Mouse (Mus musculus) lung, postnatal 0 days (tissue): ENCODE data around the gene Krt78. TPM values are rescaled to one million over a fixed set of nuclear protein-coding genes. Genes with fewer than 3 reads are reported as not detected.
A peak's percentile ranks its signal among the peaks of the same experiment; 100 is the strongest.

ENCODE experiments used
- ATAC-seq: fragments of 200-750 bp; cut with Nextera tagmentation; 2 replicates; pipeline ENCODE4 v1.8.0; 2017; ENCODE audit warnings: moderate library complexity
- DNase-seq: peaks from one replicate; pipeline ENCODE4 v3.0.0-alpha.2; 2016; ENCODE audit warnings: low spot score
- H3K27ac ChIP-seq: fragments of 300-500 bp; sonication (generic); 2 replicates; pipeline ENCODE4 v1.5.1; 2014; ENCODE audit warnings: antibody characterized with exemption, mild to moderate bottlenecking, low read length, mixed read lengths
- H3K27me3 ChIP-seq: fragments of 300-500 bp; sonication (generic); replicated peaks from 2 replicates; pipeline ENCODE4 v1.6.1; 2014; ENCODE audit warnings: low read length, mixed read lengths; ENCODE audit not compliant: insufficient read depth
- H3K36me3 ChIP-seq: fragments of 300-500 bp; sonication (generic); 2 replicates; pipeline ENCODE4 v1.6.1; 2014; ENCODE audit warnings: low read length, mixed read lengths; ENCODE audit not compliant: insufficient read depth
- H3K4me1 ChIP-seq: fragments of 300-500 bp; sonication (generic); 2 replicates; pipeline ENCODE4 v1.6.1; 2014; ENCODE audit warnings: antibody characterized with exemption, low read depth, low read length, mixed read lengths; ENCODE audit not compliant: insufficient read depth
- H3K4me2 ChIP-seq: fragments of 300-500 bp; sonication (generic); replicated peaks from 2 replicates; pipeline ENCODE4 v1.6.1; 2014; ENCODE audit warnings: low read depth, mild to moderate bottlenecking, low read length, moderate library complexity, mixed read lengths
- H3K4me3 ChIP-seq: fragments of 300-500 bp; sonication (generic); 2 replicates; pipeline ENCODE4 v1.5.1; 2014; ENCODE audit warnings: low read depth, low read length
- H3K9ac ChIP-seq: fragments of 300-500 bp; sonication (generic); replicated peaks from 2 replicates; pipeline ENCODE4 v1.6.1; 2014; ENCODE audit warnings: low read depth, mild to moderate bottlenecking
- H3K9me3 ChIP-seq: fragments of 300-500 bp; sonication (generic); 2 replicates; pipeline ENCODE4 v1.6.1; 2016; ENCODE audit warnings: low read length, mixed read lengths
- CTCF ChIP-seq: IDR thresholded peaks from 2 replicates; pipeline ENCODE4 v1.5.1; 2016; ENCODE audit warnings: antibody characterized with exemption, mild to moderate bottlenecking
- EP300 ChIP-seq: IDR thresholded peaks from 2 replicates; pipeline ENCODE4 v1.6.1; 2016; ENCODE audit warnings: antibody characterized with exemption, mild to moderate bottlenecking, control low read depth
- WGBS: fragments of 180-500 bp; shearing (Covaris S2); extraction: QIAGEN DNeasy Blood & Tissue Kit; methylation state at CpG from one replicate; pipeline ENCODE4 v1.1.7; 2014; 5-methylcytosine and 5-hydroxymethylcytosine counted together
- polyA plus RNA-seq: library from polyadenylated mRNA; unstranded; fragments of >200 nt; fragmentation: Nextera tagmentation; extraction: Ambion mirVana; gene quantifications from 2 replicates; pipeline ENCODE4 v1.2.1, GENCODE M21; 2015

Krt78 gene
- polyA plus RNA-seq, 1 experiment from 2014 or later = 0.08 TPM

- Histone ChIP-seq H3K36me3 (no peaks in the 10 kb centered on the region), H3K27me3 (no peaks in the 10 kb centered on the region), H3K4me1 (peaks cover 4% of the 10 kb centered on the region; the same call in 1 of the 2 replicates), H3K9me3 (no peaks in the 10 kb centered on the region), H3K27ac (peak overlapping the region; percentile 88), H3K4me2 (peak overlapping the region; percentile 47), H3K9ac (no peak overlapping the region), H3K4me3 (no peak overlapping the region)
- TF ChIP-seq CTCF = peak; percentile 95
- TF ChIP-seq EP300 = peak; percentile 90
- DNase-seq = peak; percentile 98
- WGBS = under 1% methylated on average over 15 of the region's 15 CpGs
- ATAC-seq = peak; percentile 94
These were observed 30.0 kb upstream of the Krt78 start for GRCm38 (mm10) chr15:101983949-101984601.

- Histone ChIP-seq H3K9me3 (no peaks in the 10 kb centered on the region), H3K27ac (peak overlapping the region; percentile 88), H3K36me3 (no peaks in the 10 kb centered on the region), H3K4me3 (no peak overlapping the region), H3K9ac (no peak overlapping the region), H3K4me2 (peak overlapping the region; percentile 47; the same call in 1 of the 2 replicates), H3K27me3 (no peaks in the 10 kb centered on the region), H3K4me1 (peaks cover 4% of the 10 kb centered on the region; the same call in 1 of the 2 replicates)
- TF ChIP-seq EP300 = no peak
- TF ChIP-seq CTCF = peak; percentile 42; the same call in 1 of the 2 replicates
- DNase-seq = no peak
- 76% methylated on average over 13 of the region's 13 CpGs for WGBS
- ATAC-seq = no peak
These were observed 29.3 kb upstream of the Krt78 start for GRCm38 (mm10) chr15:101983315-101983948.

- 34% methylated on average over 5 of the region's 6 CpGs for WGBS
- Histone ChIP-seq H3K4me1 (peaks cover 25% of the 10 kb centered on the region), H3K4me2 (no peak overlapping the region), H3K4me3 (no peak overlapping the region), H3K36me3 (no peaks in the 10 kb centered on the region), H3K27ac (peak overlapping the region; percentile 34; the same call in 1 of the 2 replicates), H3K9ac (no peak overlapping the region), H3K27me3 (no peaks in the 10 kb centered on the region), H3K9me3 (no peaks in the 10 kb centered on the region)
- DNase-seq (peak; percentile 85), ATAC-seq (peak; percentile 50)
- TF ChIP-seq EP300 (no peak), CTCF (no peak)
These were observed 26.8 kb upstream of the Krt78 start for GRCm38 (mm10) chr15:101980849-101981248.

- peak; percentile 40 for TF ChIP-seq CTCF
- TF ChIP-seq EP300 = peak; percentile 13; the same call in 1 of the 2 replicates
- WGBS = 3% methylated on average over 20 of the region's 39 CpGs
- H3K27me3 ChIP-seq = no peaks in the 10 kb centered on the region
- H3K4me2 ChIP-seq = peak overlapping the region; percentile 62
- no peaks in the 10 kb centered on the region for H3K36me3 ChIP-seq
- peak; percentile 97 for DNase-seq
- no peaks in the 10 kb centered on the region for H3K9me3 ChIP-seq
- H3K27ac ChIP-seq = peak overlapping the region; percentile 93
- H3K4me3 ChIP-seq = peak overlapping the region; percentile 30
- peaks cover 24% of the 10 kb centered on the region; the same call in 1 of the 2 replicates for H3K4me1 ChIP-seq
- peak; percentile 94 for ATAC-seq
- peak overlapping the region; percentile 47 for H3K9ac ChIP-seq
These were observed 23.1 kb upstream of the Krt78 start for GRCm38 (mm10) chr15:101977043-101977726.

GRCm38 (mm10) chr15:101976641-101977040 lies 22.6 kb upstream of the Krt78 start:
- peaks cover 24% of the 10 kb centered on the region; the same call in 1 of the 2 replicates for H3K4me1 ChIP-seq
- no peak for DNase-seq
- peak overlapping the region; percentile 93 for H3K27ac ChIP-seq
- H3K9ac ChIP-seq = peak overlapping the region; percentile 47
- WGBS = 54% methylated on average over 3 of the region's 3 CpGs
- H3K9me3 ChIP-seq = no peaks in the 10 kb centered on the region
- peak overlapping the region; percentile 62; the same call in 1 of the 2 replicates for H3K4me2 ChIP-seq
- ATAC-seq = no peak
- no peaks in the 10 kb centered on the region for H3K36me3 ChIP-seq
- TF ChIP-seq CTCF = no peak
- no peak for TF ChIP-seq EP300
- no peaks in the 10 kb centered on the region for H3K27me3 ChIP-seq
- no peak overlapping the region for H3K4me3 ChIP-seq

GRCm38 (mm10) chr15:101976023-101976422 lies 21.9 kb upstream of the Krt78 start:
- Histone ChIP-seq H3K27me3 (no peaks in the 10 kb centered on the region), H3K36me3 (no peaks in the 10 kb centered on the region), H3K9me3 (no peaks in the 10 kb centered on the region), H3K27ac (peak overlapping the region; percentile 93), H3K9ac (no peak overlapping the region), H3K4me2 (no peak overlapping the region), H3K4me1 (peaks cover 24% of the 10 kb centered on the region; the same call in 1 of the 2 replicates), H3K4me3 (no peak overlapping the region)
- 24% methylated on average over 4 of the region's 5 CpGs for WGBS
- ATAC-seq (peak; percentile 18), DNase-seq (peak; percentile 84)
- TF ChIP-seq CTCF (no peak), EP300 (no peak)
